Mouse (Mus musculus) liver, postnatal 0 days (tissue): Measurements from ENCODE around the gene Tdp1. TPM values are rescaled to one million over a fixed set of nuclear protein-coding genes. Genes with fewer than 3 reads are reported as not detected.

Experiments used
- ATAC-seq: fragments of 200-750 bp; cut with Nextera tagmentation; 2 replicates; pipeline ENCODE4 v1.8.0; 2017; ENCODE audit warnings: mild to moderate bottlenecking, moderate library complexity
- DNase-seq: peaks from one replicate; pipeline ENCODE4 v3.0.0-alpha.2; 2016
- H3K27ac ChIP-seq: fragments of 300-500 bp; sonication (generic); 2 replicates; pipeline ENCODE4 v1.5.1; 2014; ENCODE audit warnings: antibody characterized with exemption, moderate library complexity, mild to moderate bottlenecking, low read depth
- H3K27me3 ChIP-seq: fragments of 300-500 bp; sonication (generic); 2 replicates; pipeline ENCODE4 v1.6.1; 2014; ENCODE audit warnings: low read length, control low read depth, mixed read lengths; ENCODE audit not compliant: insufficient read depth
- H3K36me3 ChIP-seq: fragments of 300-500 bp; sonication (generic); replicated peaks from 2 replicates; pipeline ENCODE4 v1.6.1; 2014; ENCODE audit warnings: mild to moderate bottlenecking, control low read depth, low read length, moderate library complexity, mixed read lengths; ENCODE audit not compliant: insufficient read depth
- H3K4me1 ChIP-seq: fragments of 300-500 bp; sonication (generic); 2 replicates; pipeline ENCODE4 v1.6.1; 2014; ENCODE audit warnings: antibody characterized with exemption, mild to moderate bottlenecking, control low read depth; ENCODE audit not compliant: insufficient read depth
- H3K4me2 ChIP-seq: fragments of 300-500 bp; sonication (generic); 2 replicates; pipeline ENCODE4 v1.6.1; 2014; ENCODE audit warnings: low read depth, mild to moderate bottlenecking, low read length, moderate library complexity, mixed read lengths
- H3K4me3 ChIP-seq: fragments of 300-500 bp; sonication (generic); 2 replicates; pipeline ENCODE4 v1.5.1; 2014; ENCODE audit warnings: low read depth, low read length
- H3K9ac ChIP-seq: fragments of 300-500 bp; sonication (generic); replicated peaks from 2 replicates; pipeline ENCODE4 v1.6.1; 2014; ENCODE audit warnings: mild to moderate bottlenecking, moderate library complexity
- H3K9me3 ChIP-seq: fragments of 300-500 bp; sonication (generic); 2 replicates; pipeline ENCODE4 v1.6.1; 2016; ENCODE audit warnings: mild to moderate bottlenecking, control low read depth, low read length, mixed read lengths
- CTCF ChIP-seq: sonication (generic); IDR thresholded peaks from 2 replicates; pipeline ENCODE4 v1.5.1; 2016; ENCODE audit warnings: antibody characterized with exemption, low read depth
- EP300 ChIP-seq: IDR thresholded peaks from 2 replicates; pipeline ENCODE4 v1.6.1; 2016; ENCODE audit warnings: antibody characterized with exemption, low read depth, mild to moderate bottlenecking
- WGBS: fragments of 180-500 bp; shearing (Covaris S2); extraction: QIAGEN DNeasy Blood & Tissue Kit; methylation state at CpG from one replicate; pipeline ENCODE4 v1.1.7; 2014; ENCODE audit not compliant: insufficient replicate concordance; 5-methylcytosine and 5-hydroxymethylcytosine counted together
- polyA plus RNA-seq: library from polyadenylated mRNA; unstranded; fragments of >200 nt; fragmentation: Nextera tagmentation; extraction: Ambion mirVana; gene quantifications from 2 replicates; pipeline ENCODE4 v1.2.1, GENCODE M21; 2015

The Tdp1 gene
- polyA plus RNA-seq, 1 experiment from 2014 or later, result 12.4 TPM

GRCm38 (mm10) chr12:99979541-99979940 is 95.2 kb downstream of the Tdp1 start:
- WGBS, result 55% methylated on average over 4 of the region's 4 CpGs

GRCm38 (mm10) chr12:99986797-99987196 is 102.5 kb downstream of the Tdp1 start:
- Histone ChIP-seq H3K36me3 (no peaks in the 10 kb centered on the region), H3K4me1 (no peaks in the 10 kb centered on the region), H3K4me2 (no peak overlapping the region), H3K4me3 (no peak overlapping the region), H3K27ac (no peak overlapping the region), H3K27me3 (no peaks in the 10 kb centered on the region), H3K9me3 (0 out of 2 replicates have a peak, but pooled peaks cover 3% of the 10 kb centered on the region), H3K9ac (no peak overlapping the region)
- DNase-seq (no peak), ATAC-seq (no peak)
- no peak for TF ChIP-seq EP300
- no peak for TF ChIP-seq CTCF
- WGBS, result 66% methylated on average over 5 of the region's 5 CpGs

More at GRCm38 (mm10) chr12:99979541-99979940, 95.2 kb downstream of the Tdp1 start:
- ATAC-seq, result no peak
- TF ChIP-seq EP300, result no peak
- no peak for TF ChIP-seq CTCF
- no peak overlapping the region for H3K27ac ChIP-seq
- H3K4me3 ChIP-seq, result no peak overlapping the region
- no peaks in the 10 kb centered on the region for H3K4me1 ChIP-seq
- H3K36me3 ChIP-seq, result no peaks in the 10 kb centered on the region
- no peak overlapping the region for H3K9ac ChIP-seq
- no peaks in the 10 kb centered on the region for H3K27me3 ChIP-seq
- no peak for DNase-seq
- H3K4me2 ChIP-seq, result no peak overlapping the region
- H3K9me3 ChIP-seq, result no peaks in the 10 kb centered on the region

- H3K4me2 ChIP-seq, result no peak overlapping the region
- 76% methylated on average over 2 of the region's 2 CpGs for WGBS
- no peak for ATAC-seq
Measured at GRCm38 (mm10) chr12:99988144-99988543, 103.8 kb downstream of the Tdp1 start.

GRCm38 (mm10) chr12:99992362-99992862 is 108.1 kb downstream of the Tdp1 start:
- H3K27ac ChIP-seq, result no peak overlapping the region
- no peaks in the 10 kb centered on the region for H3K36me3 ChIP-seq
- H3K9me3 ChIP-seq, result 0 out of 2 replicates have a peak, but pooled peaks cover 3% of the 10 kb centered on the region
- TF ChIP-seq CTCF (no peak), EP300 (no peak)
- ATAC-seq (no peak), DNase-seq (no peak)
- no peak overlapping the region for H3K4me2 ChIP-seq
- H3K27me3 ChIP-seq, result no peaks in the 10 kb centered on the region
- WGBS, result 86% methylated on average over 11 of the region's 11 CpGs
- H3K4me3 ChIP-seq, result no peak overlapping the region
- no peak overlapping the region for H3K9ac ChIP-seq
- H3K4me1 ChIP-seq, result no peaks in the 10 kb centered on the region

More at GRCm38 (mm10) chr12:99988144-99988543, 103.8 kb downstream of the Tdp1 start:
- H3K27ac ChIP-seq, result no peak overlapping the region
- H3K36me3 ChIP-seq, result no peaks in the 10 kb centered on the region
- H3K4me3 ChIP-seq, result no peak overlapping the region
- 0 out of 2 replicates have a peak, but pooled peaks cover 3% of the 10 kb centered on the region for H3K9me3 ChIP-seq
- DNase-seq, result no peak
- no peak overlapping the region for H3K9ac ChIP-seq
- H3K27me3 ChIP-seq, result no peaks in the 10 kb centered on the region
- no peak for TF ChIP-seq EP300
- TF ChIP-seq CTCF, result no peak
- H3K4me1 ChIP-seq, result no peaks in the 10 kb centered on the region

GRCm38 (mm10) chr12:99993146-99993890 is 109.0 kb downstream of the Tdp1 start:
- Histone ChIP-seq H3K27me3 (no peaks in the 10 kb centered on the region), H3K9me3 (0 out of 2 replicates have a peak, but pooled peaks cover 3% of the 10 kb centered on the region), H3K4me3 (no peak overlapping the region), H3K27ac (no peak overlapping the region), H3K36me3 (no peaks in the 10 kb centered on the region), H3K4me1 (no peaks in the 10 kb centered on the region), H3K4me2 (no peak overlapping the region), H3K9ac (no peak overlapping the region)
- DNase-seq (no peak), ATAC-seq (no peak)
- WGBS, result 76% methylated on average over 10 of the region's 10 CpGs
- TF ChIP-seq EP300 (no peak), CTCF (no peak)

GRCm38 (mm10) chr12:99995951-99996350 is 111.6 kb downstream of the Tdp1 start:
- ATAC-seq, result no peak
- no peak overlapping the region for H3K27ac ChIP-seq
- TF ChIP-seq CTCF (no peak), EP300 (no peak)
- H3K9me3 ChIP-seq, result 0 out of 2 replicates have a peak, but pooled peaks cover 2% of the 10 kb centered on the region
- no peak overlapping the region for H3K9ac ChIP-seq
- 81% methylated on average over 5 of the region's 5 CpGs for WGBS
- no peaks in the 10 kb centered on the region for H3K27me3 ChIP-seq
- DNase-seq, result no peak
- H3K4me2 ChIP-seq, result no peak overlapping the region
- H3K36me3 ChIP-seq, result no peaks in the 10 kb centered on the region
- no peak overlapping the region for H3K4me3 ChIP-seq
- no peaks in the 10 kb centered on the region for H3K4me1 ChIP-seq
